Mouse (Mus musculus): ENCODE measurements around the gene Nemp1. TPM values are rescaled to one million over a fixed set of nuclear protein-coding genes. Genes with fewer than 3 reads are reported as not detected.

The Nemp1 gene
- polyA plus RNA-seq, 1 experiment from 2014 or later = 3.4 TPM

DNA sequence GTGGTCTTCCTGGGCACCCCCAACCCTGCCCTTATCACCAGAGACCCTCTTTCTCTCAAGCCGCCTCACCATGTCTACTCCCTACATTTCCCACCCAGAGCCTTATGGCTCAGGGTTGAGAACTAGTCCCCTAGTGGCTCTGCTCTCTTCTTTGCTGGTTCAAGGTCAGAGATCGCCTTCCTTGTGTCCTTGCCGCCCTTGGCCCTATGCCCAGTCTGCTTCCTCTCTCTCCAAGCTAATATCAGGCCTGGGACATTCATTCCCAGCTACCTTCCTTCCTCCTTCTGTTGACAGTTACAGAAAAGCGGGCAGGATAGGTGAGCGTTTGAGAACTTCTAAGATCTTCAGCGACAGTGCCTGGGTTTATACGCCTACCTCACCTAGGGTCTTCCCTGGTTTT is 41.0 kb downstream of the Nemp1 start:
- Histone ChIP-seq H3K4me3 (replicated peaks) (no peak overlapping the region), H3K4me1 (no peaks in the 10 kb centered on the region), H3K4me2 (no peak overlapping the region), H3K27me3 (replicated peaks) (no peaks in the 10 kb centered on the region), H3K9me3 (replicated peaks) (no peaks in the 10 kb centered on the region), H3K27ac (replicated peaks) (no peak overlapping the region), H3K9ac (replicated peaks) (no peak overlapping the region), H3K36me3 (no peaks in the 10 kb centered on the region)
- WGBS = 91% methylated on average over 7 of the region's 7 CpGs
- ATAC-seq (ENCODE audit: low FRiP score) = no peak

DNA sequence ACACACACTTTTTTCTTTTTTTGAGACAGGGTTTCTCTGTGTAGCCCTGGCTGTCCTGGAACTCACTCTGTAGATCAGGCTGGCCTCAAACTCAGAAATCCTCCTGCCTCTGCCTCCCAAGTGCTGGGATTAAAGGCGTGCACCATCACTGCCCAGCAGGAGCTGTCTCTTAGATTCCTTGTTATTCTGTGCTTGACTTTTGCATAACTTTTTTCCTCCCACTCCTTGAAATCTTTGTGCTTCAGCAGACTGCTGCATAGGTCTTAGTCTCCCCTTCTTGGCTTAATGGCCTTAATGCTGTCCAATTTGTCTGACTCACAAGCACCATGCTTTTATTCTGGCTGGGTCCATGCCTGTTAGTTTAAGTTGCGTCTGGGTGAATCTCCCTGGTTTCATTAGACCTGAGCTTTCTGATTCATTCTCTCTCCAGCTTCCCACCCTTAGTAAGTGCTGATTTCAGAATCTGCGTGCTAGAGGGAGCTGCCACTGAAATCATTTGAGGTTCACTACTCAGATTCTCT is 42.2 kb downstream of the Nemp1 start:
- Histone ChIP-seq H3K27me3 (replicated peaks) (no peaks in the 10 kb centered on the region), H3K36me3 (no peaks in the 10 kb centered on the region), H3K9ac (replicated peaks) (no peak overlapping the region), H3K9me3 (replicated peaks) (no peaks in the 10 kb centered on the region), H3K27ac (replicated peaks) (no peak overlapping the region), H3K4me3 (replicated peaks) (no peak overlapping the region), H3K4me2 (no peak overlapping the region), H3K4me1 (no peaks in the 10 kb centered on the region)
- ATAC-seq (ENCODE audit: low FRiP score) = no peak
- WGBS = 83% methylated on average over 3 of the region's 3 CpGs

DNA sequence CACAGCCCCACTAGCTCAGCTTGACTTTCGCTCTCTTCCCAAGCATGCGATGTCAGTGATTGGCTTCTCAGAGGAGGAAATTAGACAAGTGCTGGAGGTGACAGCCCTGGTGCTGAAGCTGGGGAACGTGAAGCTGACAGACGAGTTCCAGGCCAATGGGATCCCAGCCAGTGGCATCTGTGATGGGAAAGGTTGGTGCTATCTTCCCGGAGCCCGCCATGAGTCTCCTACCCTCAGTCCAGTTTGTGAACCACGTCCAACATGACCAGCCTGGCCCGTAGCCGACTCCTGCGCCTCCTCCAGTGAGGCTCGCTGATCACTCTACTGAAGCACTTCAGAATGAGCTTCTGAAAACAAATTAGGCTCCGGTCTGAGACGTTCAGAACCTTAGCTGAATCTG is 43.6 kb downstream of the Nemp1 start:
- H3K9me3 ChIP-seq (replicated peaks) = no peaks in the 10 kb centered on the region
- H3K27me3 ChIP-seq (replicated peaks) = no peaks in the 10 kb centered on the region
- H3K4me1 ChIP-seq = no peaks in the 10 kb centered on the region
- no peak overlapping the region for H3K4me3 ChIP-seq (replicated peaks)
- ATAC-seq (ENCODE audit: low FRiP score) = no peak
- H3K9ac ChIP-seq (replicated peaks) = no peak overlapping the region
- no peaks in the 10 kb centered on the region for H3K36me3 ChIP-seq
- H3K4me2 ChIP-seq = no peak overlapping the region
- no peak overlapping the region for H3K27ac ChIP-seq (replicated peaks)
- WGBS = 86% methylated on average over 13 of the region's 13 CpGs

DNA sequence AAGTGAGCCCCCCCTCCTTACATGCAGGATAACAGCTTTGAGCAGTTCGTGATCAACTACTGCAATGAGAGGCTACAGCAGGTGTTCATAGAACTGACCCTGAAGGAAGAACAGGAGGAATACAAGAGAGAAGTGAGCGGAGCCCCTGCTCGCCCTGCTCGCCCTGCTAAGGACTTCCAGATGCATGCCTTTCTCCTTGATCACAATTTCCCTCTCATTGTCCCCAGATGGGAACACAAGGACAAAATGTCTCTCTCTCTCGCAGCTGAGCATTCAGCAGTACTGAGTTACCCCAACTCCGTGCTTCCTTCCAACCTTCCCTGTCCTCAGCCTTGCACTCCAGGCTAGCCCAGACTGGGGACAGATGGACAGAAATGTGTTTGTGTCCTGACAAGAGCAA is 46.0 kb downstream of the Nemp1 start:
- Histone ChIP-seq H3K4me1 (no peaks in the 10 kb centered on the region), H3K27ac (replicated peaks) (no peak overlapping the region), H3K27me3 (replicated peaks) (no peaks in the 10 kb centered on the region), H3K9me3 (replicated peaks) (no peaks in the 10 kb centered on the region), H3K9ac (replicated peaks) (no peak overlapping the region), H3K36me3 (no peaks in the 10 kb centered on the region), H3K4me3 (replicated peaks) (no peak overlapping the region), H3K4me2 (no peak overlapping the region)
- WGBS = 78% methylated on average over 6 of the region's 6 CpGs
- no peak for ATAC-seq (ENCODE audit: low FRiP score)

DNA sequence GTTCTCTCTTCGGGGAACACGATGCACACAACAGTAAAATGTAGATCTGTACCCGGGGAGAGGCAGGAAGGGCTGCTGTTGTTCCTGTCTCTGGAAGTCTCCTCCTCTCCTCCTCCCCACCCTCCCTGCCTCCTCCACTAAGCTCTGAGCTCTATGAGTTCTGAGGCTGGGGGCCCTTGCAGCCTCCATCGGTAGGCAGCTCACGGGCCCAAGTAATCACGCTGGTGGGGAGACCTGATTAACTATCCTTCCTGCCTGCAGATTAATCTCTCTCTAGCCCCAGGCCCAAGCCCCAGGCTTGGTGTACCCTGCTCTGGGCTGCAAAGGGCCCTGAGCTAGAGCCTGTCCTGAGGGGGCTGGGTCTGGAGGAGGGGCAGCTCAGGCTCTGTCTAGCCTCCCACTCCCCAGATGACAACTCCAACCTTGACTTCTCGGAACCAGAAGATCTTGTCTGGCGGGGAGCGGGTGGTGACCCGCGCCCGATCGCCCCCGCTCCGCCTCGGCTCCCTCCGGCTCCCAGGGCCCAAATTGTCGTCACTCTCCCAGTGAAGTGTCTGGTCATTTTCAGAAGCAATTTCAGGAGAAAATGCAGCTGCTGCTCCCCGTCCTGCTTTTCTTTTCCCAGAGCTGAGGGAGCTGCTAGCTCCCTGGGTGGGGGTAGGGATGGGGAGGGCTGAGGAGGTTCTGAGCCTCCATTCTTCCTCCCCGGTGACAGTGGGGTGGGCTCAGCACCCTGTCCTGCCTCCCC is 55.1 kb downstream of the Nemp1 start:
- ATAC-seq (ENCODE audit: low FRiP score) = peak; percentile 39; the same call in 1 of the 2 replicates
- H3K9ac ChIP-seq (replicated peaks) = peak overlapping the region; percentile 2; the same call in 1 of the 2 replicates
- H3K27ac ChIP-seq (replicated peaks) = no peak overlapping the region
- H3K4me2 ChIP-seq = peak overlapping the region; percentile 30
- 11% methylated on average over 20 of the region's 20 CpGs for WGBS
- no peak overlapping the region for H3K4me3 ChIP-seq (replicated peaks)
- 0 out of 2 replicates have a peak, but pooled peaks cover 8% of the 10 kb centered on the region for H3K27me3 ChIP-seq (replicated peaks)
- H3K4me1 ChIP-seq = peaks cover 18% of the 10 kb centered on the region
- no peaks in the 10 kb centered on the region for H3K9me3 ChIP-seq (replicated peaks)
- H3K36me3 ChIP-seq = no peaks in the 10 kb centered on the region

DNA sequence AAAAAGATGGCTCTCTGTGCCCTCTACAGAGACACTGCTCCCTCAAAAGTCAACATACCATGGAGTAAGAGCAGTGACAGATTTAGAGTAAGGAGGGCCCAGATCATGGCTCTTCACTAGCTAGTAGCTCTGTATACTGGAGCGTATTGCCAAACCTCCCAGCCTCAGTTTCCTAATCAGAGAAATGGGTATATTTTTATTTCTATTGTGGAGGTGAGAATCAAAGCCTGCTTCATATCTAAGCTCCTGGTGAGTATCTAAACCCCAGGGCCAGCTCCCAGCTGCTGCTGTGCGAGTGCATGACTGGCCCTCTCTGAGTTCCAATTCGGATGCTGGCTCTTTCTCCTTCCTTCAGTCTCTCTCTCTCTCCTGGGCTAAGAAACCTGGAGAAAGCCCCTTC is 57.5 kb downstream of the Nemp1 start, which contains the start of gene Tac2:
Gene Tac2 (plus strand): TSS at position 301 of the 400 bp plus-strand sequence.
- Histone ChIP-seq H3K9ac (replicated peaks) (no peak within 1 kb of the TSS), H3K4me1 (peaks cover 18% of the 10 kb centered on the region), H3K4me3 (replicated peaks) (no peak within 1 kb of the TSS), H3K27me3 (replicated peaks) (0 out of 2 replicates have a peak, but pooled peaks cover 8% of the 10 kb centered on the region), H3K36me3 (no peaks in the 10 kb centered on the region), H3K4me2 (no peak within 1 kb of the TSS), H3K27ac (replicated peaks) (no peak within 1 kb of the TSS), H3K9me3 (replicated peaks) (no peaks in the 10 kb centered on the region)
- no peak for ATAC-seq (ENCODE audit: low FRiP score)
- 87% methylated on average over 3 of the region's 3 CpGs for WGBS

DNA sequence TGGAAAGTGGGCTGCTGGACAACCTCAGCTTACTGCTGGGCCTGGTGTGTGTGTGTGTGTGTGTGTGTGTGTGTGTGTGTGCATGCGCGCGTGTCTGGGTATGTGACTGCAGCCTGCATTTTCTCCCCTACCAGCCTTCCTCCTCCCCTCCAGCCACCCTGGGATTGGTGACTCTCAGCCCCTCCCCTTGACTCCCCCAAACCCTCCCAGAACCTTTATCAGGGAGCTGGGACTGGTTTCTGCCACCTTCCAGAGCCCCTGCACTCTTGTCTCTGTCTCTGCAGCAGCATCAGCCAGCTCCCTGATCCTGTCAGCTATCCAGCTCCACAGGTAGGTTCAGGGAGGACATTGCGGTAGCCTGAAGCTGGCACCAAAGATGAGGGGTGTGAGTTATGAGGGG is 58.4 kb downstream of the Nemp1 start:
- ATAC-seq (ENCODE audit: low FRiP score) = no peak
- whole genome bisulfite sequencing = 83% methylated on average over 4 of the region's 4 CpGs
- 0 out of 2 replicates have a peak, but pooled peaks cover 8% of the 10 kb centered on the region for H3K27me3 ChIP-seq (replicated peaks)

DNA sequence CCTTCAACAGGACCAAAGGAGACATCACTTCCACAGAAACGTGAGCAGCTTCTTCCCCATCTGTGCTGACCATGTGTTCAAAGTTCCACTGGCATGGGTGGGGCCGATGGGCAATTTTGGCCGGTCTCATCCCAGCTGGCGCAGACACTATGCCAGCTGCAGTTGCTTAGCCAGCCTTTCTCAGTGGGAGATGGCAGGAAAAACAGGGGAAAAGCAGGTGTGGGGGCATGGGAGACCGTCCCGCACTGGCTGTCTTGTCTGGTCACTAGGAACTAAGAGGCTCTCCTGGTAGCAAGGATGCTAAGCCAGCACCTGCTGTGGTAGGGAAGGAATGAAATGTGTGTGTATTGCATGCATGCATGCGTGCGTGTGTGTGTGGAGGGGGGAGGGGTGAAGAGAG is 61.7 kb downstream of the Nemp1 start:
- peaks cover 14% of the 10 kb centered on the region for H3K4me1 ChIP-seq
- no peak overlapping the region for H3K27ac ChIP-seq (replicated peaks)
- no peak overlapping the region for H3K9ac ChIP-seq (replicated peaks)
- H3K36me3 ChIP-seq = no peaks in the 10 kb centered on the region
- H3K4me3 ChIP-seq (replicated peaks) = no peak overlapping the region
- ATAC-seq (ENCODE audit: low FRiP score) = no peak
- H3K9me3 ChIP-seq (replicated peaks) = no peaks in the 10 kb centered on the region
- 0 out of 2 replicates have a peak, but pooled peaks cover 6% of the 10 kb centered on the region for H3K27me3 ChIP-seq (replicated peaks)
- 67% methylated on average over 8 of the region's 8 CpGs for WGBS
- H3K4me2 ChIP-seq = no peak overlapping the region

More for the DNA sequence above, 58.4 kb downstream of the Nemp1 start:
- Histone ChIP-seq H3K36me3 (no peaks in the 10 kb centered on the region), H3K9ac (replicated peaks) (no peak overlapping the region), H3K9me3 (replicated peaks) (no peaks in the 10 kb centered on the region), H3K4me2 (no peak overlapping the region), H3K4me1 (peaks cover 21% of the 10 kb centered on the region), H3K4me3 (replicated peaks) (no peak overlapping the region), H3K27ac (replicated peaks) (no peak overlapping the region)

DNA sequence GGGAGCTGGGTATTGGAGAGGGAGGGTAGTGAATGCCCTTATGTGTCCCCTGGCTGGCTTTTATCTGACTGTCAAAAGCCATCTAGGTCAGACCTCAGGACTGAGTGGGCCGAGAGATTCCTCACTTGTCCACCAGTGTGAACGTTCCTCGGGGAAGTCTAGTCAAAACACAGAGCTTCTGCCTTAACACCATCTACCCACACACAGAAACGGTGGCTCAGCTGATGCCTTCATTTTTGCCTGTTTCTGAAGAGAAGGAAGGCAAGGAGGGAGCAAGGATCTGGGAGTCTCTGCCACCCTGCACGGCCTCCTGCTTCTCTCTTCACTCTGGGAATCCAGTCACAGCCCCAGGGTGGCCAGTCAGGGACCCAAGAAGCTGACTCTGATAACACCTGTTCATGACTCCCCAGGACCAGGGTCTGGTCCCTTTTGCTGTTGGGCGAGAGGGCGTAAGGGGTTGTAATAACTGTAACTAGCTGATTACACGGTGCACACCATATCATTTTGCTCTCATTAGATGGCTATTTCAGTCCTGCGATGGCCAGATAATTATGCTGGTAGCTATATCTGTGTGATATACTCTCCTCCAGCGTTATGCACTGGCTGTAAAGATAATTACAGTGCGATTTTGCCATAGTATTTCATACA is 63.7 kb downstream of the Nemp1 start:
- Histone ChIP-seq H3K36me3 (no peaks in the 10 kb centered on the region), H3K9me3 (replicated peaks) (no peaks in the 10 kb centered on the region), H3K4me1 (peaks cover 14% of the 10 kb centered on the region), H3K27ac (replicated peaks) (peak overlapping the region; percentile 57), H3K4me3 (replicated peaks) (no peak overlapping the region), H3K9ac (replicated peaks) (no peak overlapping the region), H3K4me2 (no peak overlapping the region), H3K27me3 (replicated peaks) (0 out of 2 replicates have a peak, but pooled peaks cover 3% of the 10 kb centered on the region)
- ATAC-seq (ENCODE audit: low FRiP score) = peak; percentile 57; the same call in 1 of the 2 replicates
- 46% methylated on average over 11 of the region's 11 CpGs for WGBS

DNA sequence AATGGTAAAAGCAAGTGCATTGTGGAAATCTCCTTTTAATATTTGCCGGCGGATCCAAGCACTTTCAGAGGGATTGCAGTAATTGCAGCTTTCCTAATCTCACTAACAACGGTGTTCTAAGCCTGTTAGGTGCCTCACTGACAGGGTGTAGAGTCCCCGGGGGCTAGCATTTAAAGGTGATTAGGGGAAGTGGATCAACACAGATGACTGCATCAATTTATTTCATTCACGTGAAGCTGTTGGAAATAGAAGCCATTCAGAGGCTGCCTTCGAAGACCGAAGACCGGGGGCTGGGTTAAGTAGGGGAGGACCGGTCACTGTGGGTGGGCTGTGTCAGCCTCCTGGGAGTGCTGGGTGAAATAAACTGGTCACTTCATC is 64.2 kb downstream of the Nemp1 start:
- 22% methylated on average over 9 of the region's 9 CpGs for WGBS
- H3K9ac ChIP-seq (replicated peaks) = no peak overlapping the region
- H3K27ac ChIP-seq (replicated peaks) = peak overlapping the region; percentile 25; the same call in 1 of the 2 replicates
- H3K4me1 ChIP-seq = peaks cover 14% of the 10 kb centered on the region
- ATAC-seq (ENCODE audit: low FRiP score) = no peak
- 0 out of 2 replicates have a peak, but pooled peaks cover 3% of the 10 kb centered on the region for H3K27me3 ChIP-seq (replicated peaks)
- no peaks in the 10 kb centered on the region for H3K9me3 ChIP-seq (replicated peaks)
- no peak overlapping the region for H3K4me2 ChIP-seq
- H3K4me3 ChIP-seq (replicated peaks) = no peak overlapping the region
- no peaks in the 10 kb centered on the region for H3K36me3 ChIP-seq

DNA sequence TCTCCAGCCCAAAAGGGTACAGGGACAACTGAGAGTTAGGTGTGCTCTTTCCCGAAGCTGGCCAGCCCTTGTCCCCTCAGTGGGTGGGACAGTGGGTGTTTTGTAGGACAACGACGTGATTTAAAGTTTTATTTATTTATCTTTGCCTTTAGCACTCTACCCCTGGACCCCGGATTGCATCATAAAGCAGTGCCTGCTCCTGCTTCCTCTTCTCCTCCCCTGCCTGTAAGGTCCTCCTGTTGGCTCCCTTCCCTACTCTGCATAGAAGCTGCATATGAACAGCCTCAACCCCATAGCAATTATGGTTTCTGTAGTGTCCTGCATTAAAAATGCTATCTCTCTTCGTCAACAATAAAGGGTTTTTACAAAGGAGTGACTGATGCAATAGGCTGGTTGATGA is 64.7 kb downstream of the Nemp1 start:
- peak overlapping the region; percentile 25; the same call in 1 of the 2 replicates for H3K27ac ChIP-seq (replicated peaks)
- no peak overlapping the region for H3K9ac ChIP-seq (replicated peaks)
- no peaks in the 10 kb centered on the region for H3K9me3 ChIP-seq (replicated peaks)
- peaks cover 14% of the 10 kb centered on the region for H3K4me1 ChIP-seq
- no peak overlapping the region for H3K4me2 ChIP-seq
- 24% methylated on average over 5 of the region's 5 CpGs for WGBS
- no peak for ATAC-seq (ENCODE audit: low FRiP score)
- H3K27me3 ChIP-seq (replicated peaks) = 0 out of 2 replicates have a peak, but pooled peaks cover 3% of the 10 kb centered on the region
- H3K4me3 ChIP-seq (replicated peaks) = no peak overlapping the region
- H3K36me3 ChIP-seq = no peaks in the 10 kb centered on the region
